Mouse (Mus musculus): ENCODE data around the gene Hspb7.

The Hspb7 gene

DNA sequence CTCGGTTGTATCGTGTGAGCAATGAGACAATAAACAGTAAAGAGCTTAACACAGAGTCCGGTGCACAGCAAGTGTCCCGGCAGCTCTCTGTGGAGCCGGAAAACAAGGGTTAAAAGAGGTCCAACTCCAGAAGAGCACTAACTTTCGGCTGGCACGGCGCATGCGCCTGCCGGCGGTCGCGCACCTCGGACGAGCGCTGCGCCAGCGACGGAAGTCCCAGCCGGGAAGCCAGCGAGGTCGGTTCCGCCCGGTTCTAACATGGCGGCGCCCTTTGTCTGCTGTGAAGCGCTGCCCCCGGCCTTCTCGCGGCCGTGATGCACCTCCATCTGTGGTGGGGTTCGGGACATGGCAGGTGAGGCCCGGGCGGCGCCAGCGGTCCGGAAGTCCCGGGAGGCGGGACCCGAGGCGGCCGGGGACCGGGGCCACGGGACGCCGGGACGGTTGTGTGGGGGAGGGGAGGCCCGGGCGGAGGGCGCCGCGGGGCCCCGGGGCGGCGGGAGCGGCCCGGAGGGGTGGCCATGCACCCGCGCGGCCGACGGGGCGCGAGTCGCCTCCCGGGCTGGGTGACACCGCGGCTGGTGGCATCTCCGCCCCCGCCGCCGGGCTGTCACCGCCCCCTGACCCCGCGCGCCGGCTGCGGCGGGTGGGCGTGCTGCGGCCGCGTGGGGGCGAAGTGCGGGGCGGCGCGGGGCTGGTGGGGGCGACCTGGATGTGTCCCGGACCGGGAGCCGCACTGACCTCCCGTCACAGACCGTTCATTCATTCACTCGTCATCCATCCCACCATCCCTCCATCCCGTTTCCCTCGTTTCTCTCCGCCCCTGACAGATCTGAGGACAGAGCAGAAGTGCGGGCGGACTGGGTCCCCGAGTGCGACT is 24.1 kb downstream of the Hspb7 start, which contains the start of gene Zbtb17:
Gene Zbtb17 (plus strand): TSS at position 204 of the 877 bp plus-strand sequence.
- DNase-seq (ENCODE audit: low spot score in 2 of 2): peak; percentile 85 to 90

DNA sequence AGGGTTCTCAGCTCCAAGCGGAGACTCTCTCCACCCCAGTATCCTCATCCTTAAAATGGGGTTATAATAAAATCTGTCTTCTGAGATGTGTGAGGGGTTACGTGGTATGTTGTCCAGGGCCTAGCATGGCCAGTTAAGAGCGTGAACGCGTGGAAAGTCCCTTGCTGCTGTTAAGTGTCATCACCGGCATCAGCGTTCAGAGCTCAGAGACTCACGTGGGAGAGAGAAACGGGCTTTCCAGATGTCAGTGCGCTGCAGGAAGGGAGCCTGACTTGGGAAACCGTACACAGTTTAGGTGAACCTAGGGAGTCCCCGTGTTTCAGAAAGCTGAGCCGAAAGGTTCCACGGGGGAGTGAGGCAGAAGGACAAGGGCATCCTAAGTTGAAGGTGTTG is 24.7 kb downstream of the Hspb7 start:
- DNase-seq (ENCODE audit: low spot score in 2 of 2): no peak

DNA sequence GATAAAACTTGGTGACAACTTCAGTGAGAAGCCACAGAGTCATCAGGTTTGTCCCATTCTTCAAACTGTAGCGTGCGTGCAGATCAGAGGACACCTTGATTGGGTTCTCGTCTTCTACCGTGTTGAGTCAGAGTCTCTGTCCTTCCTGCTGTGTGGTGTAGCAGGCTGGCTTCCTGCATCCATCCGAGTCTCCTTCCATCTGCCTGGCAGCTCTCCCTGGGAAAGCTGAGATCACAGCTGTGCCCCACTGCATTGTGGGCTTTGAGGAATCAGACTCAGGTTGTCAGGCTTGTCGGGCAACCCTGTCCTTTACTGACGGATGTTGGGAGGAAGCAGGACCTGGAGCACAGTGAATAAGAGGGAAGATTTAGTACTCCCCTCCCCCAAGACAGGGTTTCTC is 25.6 kb downstream of the Hspb7 start:
- no peak for DNase-seq (ENCODE audit: low spot score in 2 of 2)

DNA sequence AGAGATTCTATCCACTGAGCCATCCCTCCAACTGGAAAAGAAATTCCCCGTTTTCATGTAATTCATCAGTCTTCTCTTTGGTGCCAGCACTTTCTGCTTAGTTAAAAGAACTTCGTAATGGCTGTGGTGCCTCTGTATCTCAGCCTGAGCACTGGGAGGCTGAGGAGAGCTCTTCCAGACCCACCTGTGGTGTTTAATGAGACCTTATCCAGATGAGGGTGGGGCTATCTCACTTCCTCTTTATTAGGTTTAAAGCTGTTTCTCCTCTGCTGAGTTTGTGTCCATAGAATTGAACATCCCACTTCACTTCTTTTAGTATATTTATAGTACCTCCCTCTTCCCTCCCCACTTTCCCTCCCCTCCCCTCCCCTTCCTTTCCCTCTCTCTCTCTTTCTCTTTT is 30.7 kb downstream of the Hspb7 start:
- no peak for DNase-seq (ENCODE audit: low spot score in 2 of 2)

DNA sequence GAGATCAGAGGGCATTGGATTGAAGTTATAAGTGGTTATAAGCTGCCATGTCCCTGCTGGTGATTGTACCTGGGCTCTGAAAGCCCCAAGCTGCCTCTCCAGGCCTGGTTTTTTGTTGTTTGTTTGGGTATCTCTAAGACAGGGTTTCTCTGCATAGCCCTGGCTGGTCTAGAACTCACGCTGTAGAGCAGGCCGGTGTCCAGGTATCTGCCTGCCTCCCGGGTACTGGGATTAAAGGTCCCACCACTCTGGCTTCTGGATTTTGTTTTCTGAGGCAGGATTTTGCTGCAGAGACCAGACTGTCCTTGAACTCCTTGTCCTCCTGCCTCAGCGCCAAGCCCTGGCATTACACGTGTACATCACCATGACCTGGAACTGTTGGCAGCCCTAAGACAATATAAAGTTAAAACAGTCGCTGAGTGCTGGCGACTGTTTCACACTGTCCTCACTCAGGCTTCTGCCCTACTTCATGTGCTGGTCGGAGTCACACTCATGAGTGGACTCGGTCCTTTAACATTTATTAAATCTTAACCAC is 31.4 kb downstream of the Hspb7 start:
- no peak for DNase-seq (ENCODE audit: low spot score in 2 of 2)

DNA sequence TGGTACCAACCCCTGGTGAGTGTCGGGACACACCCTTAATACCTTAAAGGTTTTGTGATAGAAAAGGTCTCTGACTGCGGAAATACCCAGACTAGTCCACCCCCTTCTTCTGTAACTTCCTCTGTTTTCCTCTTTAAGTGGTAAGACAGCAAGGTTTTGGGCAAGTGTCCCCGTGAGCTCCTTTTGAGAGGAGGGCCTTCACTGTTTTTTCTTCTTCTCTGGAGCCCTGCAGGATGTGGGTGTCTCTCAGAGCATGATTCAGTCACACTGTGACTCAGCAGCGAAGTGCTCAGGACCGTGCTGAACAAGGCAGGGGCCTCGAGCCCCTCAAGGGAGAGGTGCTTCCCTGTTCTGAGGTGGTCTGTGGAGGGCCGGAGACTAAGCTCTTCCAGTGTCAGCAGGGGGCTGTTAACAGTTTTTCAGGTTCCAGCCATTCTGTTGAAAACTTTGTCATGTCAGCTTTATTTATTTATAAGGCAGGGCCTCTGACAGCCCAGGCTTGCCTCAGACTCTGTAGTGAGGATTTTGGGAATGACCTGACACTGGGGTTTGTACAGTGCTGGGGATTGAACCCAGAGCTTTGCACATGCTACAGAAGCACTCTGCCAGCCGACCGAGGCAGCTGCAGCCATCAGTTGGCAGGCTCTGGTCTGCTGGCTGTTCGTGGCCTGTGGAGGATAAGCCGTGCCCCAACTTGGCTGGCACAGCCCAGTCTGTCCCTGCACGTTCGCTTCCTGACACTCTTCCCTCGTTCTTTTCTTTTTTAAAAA is 34.2 kb downstream of the Hspb7 start:
- no peak for DNase-seq (ENCODE audit: low spot score in 2 of 2)

DNA sequence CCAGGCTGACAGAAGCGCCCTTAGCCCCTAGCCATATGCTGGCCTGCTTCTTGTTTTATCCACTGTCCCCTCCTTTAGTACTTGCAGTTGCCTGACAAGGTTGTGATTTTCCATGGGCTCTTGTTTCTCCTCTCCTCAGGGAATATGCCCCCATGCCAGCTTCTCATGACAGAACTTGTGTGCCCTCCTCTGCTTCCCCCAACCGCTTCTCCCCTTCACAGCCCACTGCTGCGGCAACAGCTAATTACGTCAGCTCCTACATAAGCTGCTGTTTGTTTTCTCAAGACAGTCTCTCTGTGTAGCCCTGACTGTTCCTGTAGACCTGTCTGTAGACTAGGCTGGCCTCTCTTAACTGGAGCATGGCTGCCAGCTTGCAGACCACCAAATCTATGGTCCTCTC is 34.9 kb downstream of the Hspb7 start:
- DNase-seq (ENCODE audit: low spot score in 2 of 2): no peak

DNA sequence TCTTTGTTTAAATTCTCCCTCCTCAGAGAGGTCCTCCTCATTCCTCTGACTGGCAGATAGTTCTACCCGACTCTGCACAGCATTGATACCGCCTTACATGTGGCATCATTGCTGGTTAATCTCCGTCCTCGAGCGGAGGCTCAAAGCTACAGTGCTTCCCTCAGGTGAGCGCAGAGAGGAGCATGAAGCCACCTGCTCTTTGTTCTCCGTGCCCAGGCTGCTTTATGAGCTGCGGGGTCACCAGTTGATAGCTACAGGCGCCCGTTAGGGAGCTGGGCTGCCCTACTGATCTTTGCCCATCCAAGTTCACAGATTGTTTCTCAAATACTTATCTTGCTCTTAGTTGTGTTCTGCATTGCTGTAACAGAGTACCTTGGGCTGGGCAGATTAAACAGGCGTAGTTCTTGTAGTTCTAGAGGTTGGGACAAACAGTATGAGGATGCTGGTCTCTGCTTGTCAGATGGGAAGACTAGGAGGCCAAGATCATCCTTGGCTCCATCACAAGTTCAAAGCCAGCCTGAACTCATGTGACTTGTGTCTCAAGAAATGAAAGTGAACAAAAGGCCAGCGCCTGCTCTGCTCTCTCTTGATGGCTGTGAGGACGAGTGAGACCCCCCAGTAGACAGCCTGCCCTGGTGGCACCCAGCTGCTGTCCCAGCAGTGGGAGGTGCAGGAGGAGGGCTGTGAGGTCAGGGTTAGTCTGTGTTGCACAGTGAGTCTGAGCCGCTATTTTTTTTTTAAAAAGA is 35.8 kb downstream of the Hspb7 start:
- DNase-seq (ENCODE audit: low spot score in 2 of 2): no peak

DNA sequence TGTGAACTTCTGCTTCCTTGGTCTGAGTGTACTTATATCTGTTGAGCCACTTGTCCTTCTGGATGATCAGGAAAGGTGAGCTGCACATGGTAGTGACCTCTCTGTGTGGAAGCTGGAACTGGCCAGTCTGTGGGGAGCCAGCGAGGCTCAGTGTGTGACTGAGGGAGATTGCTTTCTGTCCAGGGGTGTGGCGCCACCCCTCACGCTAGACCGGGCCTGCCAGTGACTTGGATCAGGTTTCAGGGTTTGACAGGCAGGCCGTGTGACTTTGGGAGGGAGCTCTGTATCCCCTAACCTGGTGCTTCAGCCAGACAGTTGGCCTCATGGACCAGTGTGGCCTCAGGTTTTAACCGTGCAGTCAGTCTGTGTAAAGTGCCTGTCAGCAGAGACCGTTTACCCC is 37.7 kb downstream of the Hspb7 start:
- peak in 1 of 2 experiments; percentile 58 for DNase-seq (ENCODE audit: low spot score in 2 of 2)

DNA sequence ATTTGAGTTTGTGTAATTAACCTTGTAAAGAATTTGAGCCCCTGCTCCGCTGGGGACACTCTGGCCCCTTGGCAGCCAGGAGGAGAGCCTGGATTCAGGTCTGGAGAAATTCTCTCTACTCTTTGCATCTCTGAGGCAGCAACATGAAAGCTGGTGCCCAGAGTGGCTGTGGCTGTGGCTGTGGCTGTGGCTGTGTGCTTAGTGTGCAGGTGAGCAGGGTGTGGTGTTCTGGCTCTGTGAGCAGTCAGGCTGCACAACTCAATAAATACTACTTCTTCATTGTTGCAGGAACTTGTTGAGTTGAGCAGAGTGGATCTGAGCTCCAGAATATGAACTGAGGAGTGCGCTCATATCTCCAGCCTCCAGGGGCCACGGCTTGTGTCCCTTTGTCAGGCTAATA is 38.3 kb downstream of the Hspb7 start:
- DNase-seq (ENCODE audit: low spot score in 2 of 2): no peak

DNA sequence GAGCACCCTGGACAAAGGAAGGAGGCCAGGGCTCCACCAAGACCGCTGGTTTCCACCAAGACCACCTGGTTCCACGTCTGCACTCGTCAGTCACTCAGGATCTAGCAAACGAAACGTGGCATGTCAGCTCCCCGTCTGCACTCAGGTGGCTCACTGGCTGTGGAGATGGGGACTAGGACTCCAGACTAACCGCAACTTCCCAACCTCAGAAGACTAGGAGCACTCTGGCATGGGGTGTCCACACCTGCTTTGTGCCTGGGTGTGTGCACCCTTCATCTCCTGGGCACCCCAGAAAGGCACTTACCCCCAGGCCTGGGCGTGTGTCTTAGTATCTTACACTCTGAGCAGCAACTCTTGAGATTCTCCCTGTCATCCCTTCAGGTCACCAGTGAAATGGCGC is 39.2 kb downstream of the Hspb7 start:
- DNase-seq (ENCODE audit: low spot score in 2 of 2): no peak

DNA sequence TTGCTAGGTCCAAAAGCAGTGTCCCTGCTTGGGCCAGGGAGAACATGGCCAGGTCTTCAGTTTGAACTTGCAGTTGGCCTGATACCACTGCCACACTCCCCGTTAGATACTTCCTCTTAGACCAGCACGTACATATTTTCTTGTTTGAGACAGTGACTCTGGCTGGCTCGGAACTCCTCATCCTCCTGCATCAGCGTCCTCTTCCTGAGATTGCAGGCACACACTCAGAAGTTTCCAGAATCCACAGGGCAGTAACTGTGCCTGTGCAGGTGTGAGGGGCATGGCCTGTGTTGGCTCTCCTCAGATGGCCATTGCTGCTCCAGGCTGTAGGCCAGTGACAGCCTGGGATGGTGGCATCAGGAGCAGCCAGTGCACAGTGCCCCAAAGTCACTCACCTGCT is 39.9 kb downstream of the Hspb7 start:
- no peak for DNase-seq (ENCODE audit: low spot score in 2 of 2)

DNA sequence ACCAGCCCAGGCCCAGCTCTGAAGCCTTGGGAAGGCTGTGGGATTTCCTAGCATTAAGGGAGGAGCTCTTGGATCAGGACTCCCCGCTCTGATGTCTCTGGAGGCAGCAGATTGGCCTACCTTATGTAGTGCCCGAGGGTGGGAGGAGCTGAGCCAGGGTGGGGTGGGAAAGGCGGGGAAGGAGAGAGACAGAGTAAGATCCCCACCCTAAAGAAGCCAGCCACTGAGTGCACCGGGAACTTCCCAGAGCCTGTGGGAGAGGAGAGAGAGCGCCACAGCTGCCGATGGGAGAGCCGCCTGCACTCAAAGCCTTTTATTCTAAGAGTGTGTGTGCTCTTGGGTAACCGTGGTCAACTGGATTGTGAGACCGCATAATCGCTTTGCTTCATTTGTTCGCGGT is 40.5 kb downstream of the Hspb7 start:
- no peak for DNase-seq (ENCODE audit: low spot score in 2 of 2)

DNA sequence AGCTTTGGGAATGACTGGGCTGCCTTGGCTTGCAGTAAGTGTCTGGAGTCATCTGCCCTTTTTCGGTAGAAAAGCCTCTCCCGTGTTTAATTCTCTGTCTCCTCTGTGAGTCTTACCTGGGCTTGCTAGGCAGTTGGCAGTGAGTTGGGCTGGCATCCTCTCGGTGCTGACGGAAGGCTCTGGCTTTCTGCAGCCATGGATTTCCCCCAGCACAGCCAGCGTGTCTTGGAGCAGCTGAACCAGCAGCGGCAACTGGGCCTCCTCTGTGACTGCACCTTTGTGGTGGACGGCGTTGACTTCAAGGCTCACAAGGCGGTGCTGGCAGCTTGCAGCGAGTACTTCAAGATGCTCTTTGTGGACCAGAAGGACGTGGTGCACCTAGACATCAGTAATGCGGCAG is 41.0 kb downstream of the Hspb7 start:
- DNase-seq (ENCODE audit: low spot score in 2 of 2): no peak

DNA sequence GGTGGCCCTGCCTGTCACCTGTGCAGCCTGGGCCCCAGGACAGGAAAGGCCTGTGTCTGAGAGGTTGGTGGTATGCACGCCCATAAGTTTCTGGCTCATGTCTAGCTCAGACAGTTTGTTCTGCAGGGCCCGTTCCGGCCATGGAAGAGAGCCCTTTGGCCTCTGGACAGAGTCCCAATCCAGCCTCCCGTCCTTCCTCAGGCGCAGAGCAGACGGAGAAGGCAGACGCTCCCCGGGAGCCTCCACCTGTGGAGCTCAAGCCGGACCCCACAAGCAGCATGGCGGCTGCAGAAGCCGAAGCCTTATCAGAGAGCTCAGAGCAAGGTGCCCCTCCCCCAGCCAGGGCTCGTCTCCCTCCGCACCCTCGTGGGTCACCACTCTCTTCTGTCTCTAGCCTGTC is 42.9 kb downstream of the Hspb7 start:
- no peak for DNase-seq (ENCODE audit: low spot score in 2 of 2)

DNA sequence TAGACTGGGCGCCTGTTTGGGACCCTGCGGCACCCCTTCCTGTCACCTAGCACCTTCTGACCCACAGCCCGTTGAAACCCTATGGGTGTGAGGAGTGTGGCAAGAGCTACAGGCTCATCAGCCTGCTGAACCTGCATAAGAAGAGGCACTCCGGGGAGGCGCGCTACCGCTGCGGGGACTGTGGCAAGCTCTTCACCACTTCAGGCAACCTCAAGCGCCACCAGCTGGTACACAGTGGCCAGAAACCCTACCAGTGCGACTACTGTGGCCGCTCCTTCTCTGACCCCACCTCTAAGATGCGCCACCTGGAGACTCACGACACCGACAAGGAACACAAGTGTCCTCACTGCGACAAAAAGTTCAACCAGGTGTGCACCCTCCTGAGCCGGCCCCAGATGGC is 44.1 kb downstream of the Hspb7 start:
- no peak for DNase-seq (ENCODE audit: low spot score in 2 of 2)

DNA sequence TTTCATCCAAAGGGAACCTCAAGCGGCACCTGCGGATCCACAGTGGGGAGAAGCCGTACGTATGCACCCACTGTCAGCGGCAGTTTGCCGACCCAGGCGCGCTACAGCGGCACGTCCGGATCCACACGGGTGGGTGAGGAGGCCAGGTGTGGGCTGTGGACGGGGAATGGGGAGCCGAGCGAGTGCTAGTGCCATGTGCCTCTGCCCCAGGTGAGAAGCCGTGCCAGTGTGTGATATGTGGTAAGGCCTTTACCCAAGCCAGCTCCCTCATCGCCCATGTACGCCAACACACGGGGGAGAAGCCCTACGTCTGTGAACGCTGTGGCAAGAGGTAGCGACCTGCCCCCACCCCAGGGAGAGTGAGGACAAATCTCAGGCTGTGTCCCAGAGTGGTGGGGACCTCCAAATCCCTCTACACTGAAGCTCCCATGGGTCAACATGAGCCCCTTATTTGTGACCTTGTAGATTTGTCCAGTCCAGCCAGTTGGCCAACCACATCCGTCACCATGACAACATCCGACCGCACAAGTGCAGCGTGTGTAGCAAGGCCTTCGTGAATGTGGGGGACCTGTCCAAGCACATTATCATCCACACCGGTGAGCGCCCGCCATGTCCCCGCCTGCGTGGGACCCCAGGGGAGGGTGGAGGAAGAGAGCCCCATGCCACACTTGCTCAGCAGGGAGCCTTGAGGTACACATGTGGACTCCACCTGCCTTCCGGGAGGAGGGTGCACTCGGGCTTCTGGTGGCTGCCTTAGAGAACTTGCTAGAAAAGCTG is 45.1 kb downstream of the Hspb7 start:
- DNase-seq (ENCODE audit: low spot score in 2 of 2): peak in 1 of 2 experiments; percentile 58

DNA sequence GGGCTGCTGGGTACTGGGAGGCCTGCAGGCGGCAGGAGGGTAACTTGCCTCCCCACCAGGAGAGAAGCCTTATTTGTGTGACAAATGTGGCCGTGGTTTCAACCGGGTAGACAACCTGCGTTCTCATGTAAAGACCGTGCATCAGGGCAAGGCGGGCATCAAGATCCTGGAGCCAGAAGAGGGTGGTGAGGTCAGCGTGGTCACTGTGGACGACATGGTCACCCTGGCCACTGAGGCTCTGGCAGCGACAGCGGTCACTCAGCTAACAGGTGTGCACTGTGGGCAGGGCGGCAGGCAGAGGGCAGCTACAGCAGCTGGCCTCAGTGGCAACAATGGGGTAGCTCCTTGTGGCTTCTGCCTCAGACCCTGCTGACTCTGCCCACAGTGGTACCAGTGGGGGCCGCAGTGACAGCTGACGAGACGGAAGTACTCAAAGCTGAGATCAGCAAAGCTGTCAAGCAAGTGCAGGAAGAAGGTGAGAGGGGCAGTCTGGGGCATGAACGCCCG is 45.8 kb downstream of the Hspb7 start:
- DNase-seq (ENCODE audit: low spot score in 2 of 2): peak in 1 of 2 experiments; percentile 55

DNA sequence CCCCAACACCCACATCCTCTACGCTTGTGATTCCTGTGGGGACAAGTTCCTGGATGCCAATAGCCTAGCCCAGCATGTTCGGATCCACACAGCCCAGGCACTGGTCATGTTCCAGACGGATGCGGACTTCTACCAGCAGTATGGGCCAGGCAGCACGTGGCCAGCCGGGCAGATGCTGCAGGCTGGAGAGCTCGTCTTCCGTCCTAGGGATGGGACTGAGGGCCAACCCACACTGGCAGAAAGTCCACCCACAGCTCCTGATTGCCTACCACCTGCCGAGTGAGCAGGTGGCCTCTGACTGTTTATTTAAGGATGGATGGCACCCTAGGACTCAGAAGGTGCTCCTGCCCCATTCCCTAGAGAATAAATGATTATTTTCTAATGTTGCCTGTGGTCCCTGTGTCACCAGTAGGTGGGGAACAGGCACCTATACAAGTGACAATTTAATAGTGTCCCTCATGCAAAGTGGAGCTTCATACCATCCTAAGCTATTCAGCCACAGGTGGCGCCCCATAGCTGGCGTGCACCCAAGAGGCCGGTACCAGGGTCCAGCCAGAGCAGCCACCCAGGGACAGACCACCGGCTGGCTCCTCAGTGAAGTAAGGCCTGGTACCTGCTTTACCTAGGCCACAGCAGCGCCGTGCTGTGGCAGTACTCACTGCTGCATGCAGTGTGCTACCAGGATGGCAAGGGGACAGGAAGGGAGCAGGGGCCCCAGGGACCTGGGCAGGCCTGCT is 46.4 kb downstream of the Hspb7 start:
- DNase-seq (ENCODE audit: low spot score in 2 of 2): peak in 1 of 2 experiments; percentile 57

DNA sequence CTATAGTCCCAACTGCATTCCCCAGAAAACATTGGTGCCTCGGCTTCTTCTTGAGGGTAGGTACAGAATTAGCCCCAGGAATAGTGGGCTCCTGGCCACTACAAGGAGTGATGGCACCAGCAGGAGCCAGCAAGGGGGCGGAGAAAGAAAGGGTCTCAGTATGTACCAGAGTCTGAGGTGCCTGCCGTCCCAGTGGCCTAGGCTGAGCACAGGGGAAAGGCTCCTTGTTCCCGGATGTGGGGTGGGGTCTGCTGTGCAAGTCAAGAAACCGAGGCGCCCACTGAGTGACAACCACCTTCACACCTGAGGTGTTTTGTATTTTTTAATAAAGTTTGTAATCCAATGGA is 47.0 kb downstream of the Hspb7 start:
- DNase-seq (ENCODE audit: low spot score in 2 of 2): peak in 1 of 2 experiments; percentile 58

Measured in urinary bladder, postnatal 4 days (tissue).